Mouse (Mus musculus): ENCODE measurements around the gene Gm2000. TPM values are rescaled to one million over a fixed set of nuclear protein-coding genes. Genes with fewer than 3 reads are reported as not detected.
"Not testable (repeated sequence)": the region's sequence is repeated elsewhere in the genome, so short reads cannot be mapped to it uniquely, and the experiment has no call there.

The Gm2000 gene
- total and polyA plus RNA-seq, 3 experiments, result 475 to 2,494 (median 1,655) TPM

DNA sequence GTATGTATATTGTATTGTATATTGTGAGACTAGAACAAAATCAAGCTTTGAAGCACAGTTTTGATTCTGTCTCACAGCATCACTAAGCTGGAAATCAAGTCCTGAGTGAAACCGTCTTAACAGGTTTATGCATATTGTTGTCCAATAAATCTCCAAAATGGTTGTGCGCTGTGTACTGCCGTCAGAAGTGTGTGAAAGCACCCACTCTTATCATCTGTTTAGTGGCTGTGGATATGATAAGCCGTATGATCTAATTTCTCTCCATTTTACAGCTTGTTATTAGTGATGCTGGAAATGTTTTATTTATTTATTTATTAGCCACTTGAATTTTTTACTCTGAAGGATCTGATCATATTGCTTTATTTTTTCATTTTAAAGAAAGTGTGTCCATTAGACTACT is 20.4 kb downstream of the Gm2000 start:
- Histone ChIP-seq H3K9me3 (replicated peaks; ENCODE audit: low read length) (peaks cover 4% of the 10 kb centered on the region), H3K4me1 (ENCODE audit: control insufficient read depth in 1 of 2, insufficient read depth in 2 of 2) (no peaks in the 10 kb centered on the region), H3K27me3 (replicated peaks) (no peaks in the 10 kb centered on the region), H3K4me2 (ENCODE audit: insufficient read depth, low read depth, poor library complexity, severe bottlenecking) (no peak overlapping the region), H3K27ac (ENCODE audit: insufficient read depth, low read depth) (no peak overlapping the region), H3K79me2 (replicated peaks; ENCODE audit: control insufficient read depth, extremely low read depth, insufficient read depth, poor library complexity, severe bottlenecking) (no peaks in the 10 kb centered on the region), H3K9ac (ENCODE audit: insufficient read depth, low read depth) (no peak overlapping the region), H3K36me3 (replicated peaks in 1 of 2; ENCODE audit: control insufficient read depth in 1 of 2, insufficient read depth in 1 of 2, low read length in 1 of 2) (no peaks in the 10 kb centered on the region), H3K4me3 (replicated peaks in 1 of 3; ENCODE audit: low read depth in 2 of 3, low read length in 2 of 3, poor library complexity in 1 of 3) (no peak overlapping the region)
- TF ChIP-seq ZNF384 (IDR thresholded peaks at IDR 0.05; ENCODE audit: low read depth, low read length) (no peak), MAZ (IDR thresholded peaks at IDR 0.05; ENCODE audit: low read depth, low read length) (no peak), CTCF (conservative IDR thresholded peaks at IDR 0.05 in 1 of 2, IDR thresholded peaks at IDR 0.05 in 1 of 2; ENCODE audit: low read depth in 2 of 2, low read length in 2 of 2) (no peak), ETS1 (conservative IDR thresholded peaks at IDR 0.05; ENCODE audit: low read depth, low read length) (no peak), MXI1 (IDR thresholded peaks at IDR 0.05; ENCODE audit: low read depth, low read length) (no peak), USF2 (conservative IDR thresholded peaks at IDR 0.05; ENCODE audit: low read depth, low read length) (no peak), GABPA (IDR thresholded peaks at IDR 0.05; ENCODE audit: insufficient replicate concordance, low read depth, low read length) (no peak), KAT2A (IDR thresholded peaks at IDR 0.05; ENCODE audit: insufficient replicate concordance, low read length) (no peak), ELF1 (IDR thresholded peaks at IDR 0.05; ENCODE audit: low read depth, low read length) (no peak)
- dilution Hi-C loops (cut with MboI; ENCODE audit: extremely low pct_ligation_motif_present, extremely low pct_unique_long_range_greater_than_20kb, low sequenced_read_pairs) (no loop called here), in situ Hi-C loops (cut with MboI; ENCODE audit: low pct_ligation_motif_present, low pct_unique_long_range_greater_than_20kb, low sequenced_read_pairs) (no loop called here)
- DNase-seq (ENCODE audit: extremely low read depth), result no peak

DNA sequence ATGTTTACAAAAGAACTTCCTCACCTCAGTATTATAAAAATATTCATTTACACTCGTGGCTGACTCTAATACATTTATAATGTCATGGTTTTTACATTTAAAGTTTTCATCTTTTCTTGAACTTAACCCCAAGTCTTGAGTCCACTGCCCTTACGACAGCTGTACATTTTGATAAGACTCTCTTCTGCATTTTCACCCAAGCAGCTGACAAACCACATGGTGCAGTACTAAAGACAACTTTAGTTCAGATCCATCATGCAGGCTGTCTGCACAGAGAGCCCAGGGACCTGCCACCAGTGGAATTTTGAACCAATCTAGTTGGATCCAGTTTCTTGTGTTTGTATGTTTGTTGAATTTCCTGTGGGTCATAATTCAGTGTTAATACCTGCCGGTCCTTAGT is 21.0 kb downstream of the Gm2000 start:
- Histone ChIP-seq H3K27me3 (replicated peaks) (no peaks in the 10 kb centered on the region), H3K27ac (ENCODE audit: insufficient read depth, low read depth) (no peak overlapping the region), H3K4me2 (ENCODE audit: insufficient read depth, low read depth, poor library complexity, severe bottlenecking) (no peak overlapping the region), H3K9me3 (replicated peaks; ENCODE audit: low read length) (peaks cover 3% of the 10 kb centered on the region), H3K36me3 (replicated peaks in 1 of 2; ENCODE audit: control insufficient read depth in 1 of 2, insufficient read depth in 1 of 2, low read length in 1 of 2) (no peaks in the 10 kb centered on the region), H3K79me2 (replicated peaks; ENCODE audit: control insufficient read depth, extremely low read depth, insufficient read depth, poor library complexity, severe bottlenecking) (no peaks in the 10 kb centered on the region), H3K4me1 (ENCODE audit: control insufficient read depth in 1 of 2, insufficient read depth in 2 of 2) (no peaks in the 10 kb centered on the region), H3K4me3 (replicated peaks in 1 of 3; ENCODE audit: low read depth in 2 of 3, low read length in 2 of 3, poor library complexity in 1 of 3) (no peak overlapping the region), H3K9ac (ENCODE audit: insufficient read depth, low read depth) (no peak overlapping the region)
- in situ Hi-C loops (cut with MboI; ENCODE audit: low pct_ligation_motif_present, low pct_unique_long_range_greater_than_20kb, low sequenced_read_pairs) (no loop called here), dilution Hi-C loops (cut with MboI; ENCODE audit: extremely low pct_ligation_motif_present, extremely low pct_unique_long_range_greater_than_20kb, low sequenced_read_pairs) (no loop called here)
- TF ChIP-seq JUND (conservative IDR thresholded peaks at IDR 0.05; ENCODE audit: low read depth, low read length) (no peak), RCOR1 (conservative IDR thresholded peaks at IDR 0.05; ENCODE audit: low read depth, low read length) (no peak), MAZ (IDR thresholded peaks at IDR 0.05; ENCODE audit: low read depth, low read length) (no peak), CHD1 (IDR thresholded peaks at IDR 0.05; ENCODE audit: low read depth, low read length) (no peak)
- DNase-seq (ENCODE audit: extremely low read depth), result no peak

DNA sequence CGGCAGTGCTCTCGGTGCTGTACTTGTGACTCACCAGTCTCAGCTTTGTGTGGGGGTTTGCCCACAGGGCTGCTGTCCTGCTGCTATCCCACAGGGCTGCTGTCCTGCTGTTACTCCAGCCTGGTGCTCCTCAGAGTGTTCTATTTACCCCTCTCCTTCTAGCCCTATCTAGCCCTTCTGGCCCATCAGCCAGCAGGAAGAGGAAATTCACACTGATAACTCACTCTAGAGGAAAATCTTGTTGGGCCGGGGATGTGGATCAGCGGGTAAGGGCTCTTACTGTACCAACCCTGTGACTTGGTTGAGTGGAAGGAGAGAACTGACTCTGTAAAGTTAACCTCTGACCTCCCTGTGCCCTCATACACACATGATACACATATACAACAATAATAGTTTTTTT is 27.3 kb downstream of the Gm2000 start:
- in situ Hi-C loops (cut with MboI; ENCODE audit: low pct_ligation_motif_present, low pct_unique_long_range_greater_than_20kb, low sequenced_read_pairs), result no loop called here
- Histone ChIP-seq H3K4me3 (replicated peaks in 1 of 3; ENCODE audit: low read depth in 2 of 3, low read length in 2 of 3, poor library complexity in 1 of 3) (no peak overlapping the region), H3K36me3 (replicated peaks in 1 of 2; ENCODE audit: control insufficient read depth in 1 of 2, insufficient read depth in 1 of 2, low read length in 1 of 2) (no peaks in the 10 kb centered on the region), H3K9me3 (replicated peaks; ENCODE audit: low read length) (no peaks in the 10 kb centered on the region), H3K9ac (ENCODE audit: insufficient read depth, low read depth) (no peak overlapping the region), H3K4me2 (ENCODE audit: insufficient read depth, low read depth, poor library complexity, severe bottlenecking) (no peak overlapping the region), H3K4me1 (ENCODE audit: control insufficient read depth in 1 of 2, insufficient read depth in 2 of 2) (no peaks in the 10 kb centered on the region), H3K27ac (ENCODE audit: insufficient read depth, low read depth) (no peak overlapping the region), H3K79me2 (replicated peaks; ENCODE audit: control insufficient read depth, extremely low read depth, insufficient read depth, poor library complexity, severe bottlenecking) (no peaks in the 10 kb centered on the region), H3K27me3 (replicated peaks) (no peaks in the 10 kb centered on the region)
- TF ChIP-seq EP300 (IDR thresholded peaks at IDR 0.05; ENCODE audit: low read length) (no peak), USF1 (IDR thresholded peaks at IDR 0.05; ENCODE audit: low read depth, low read length) (no peak), ZNF384 (IDR thresholded peaks at IDR 0.05; ENCODE audit: low read depth, low read length) (no peak), POLR2A (IDR thresholded peaks at IDR 0.05; ENCODE audit: low read depth, low read length) (no peak), USF2 (conservative IDR thresholded peaks at IDR 0.05; ENCODE audit: low read depth, low read length) (no peak), MAZ (IDR thresholded peaks at IDR 0.05; ENCODE audit: low read depth, low read length) (no peak), E2F4 (IDR thresholded peaks at IDR 0.05; ENCODE audit: insufficient replicate concordance, low read depth, low read length) (no peak), GABPA (IDR thresholded peaks at IDR 0.05; ENCODE audit: insufficient replicate concordance, low read depth, low read length) (no peak), RCOR1 (conservative IDR thresholded peaks at IDR 0.05; ENCODE audit: low read depth, low read length) (no peak), MYC (IDR thresholded peaks at IDR 0.05; ENCODE audit: low read depth, low read length) (no peak), POLR2AphosphoS2 (IDR thresholded peaks at IDR 0.05; ENCODE audit: low read depth, low read length) (no peak)
- dilution Hi-C loops (cut with MboI; ENCODE audit: extremely low pct_ligation_motif_present, extremely low pct_unique_long_range_greater_than_20kb, low sequenced_read_pairs), result no loop called here
- DNase-seq (ENCODE audit: extremely low read depth), result no peak

DNA sequence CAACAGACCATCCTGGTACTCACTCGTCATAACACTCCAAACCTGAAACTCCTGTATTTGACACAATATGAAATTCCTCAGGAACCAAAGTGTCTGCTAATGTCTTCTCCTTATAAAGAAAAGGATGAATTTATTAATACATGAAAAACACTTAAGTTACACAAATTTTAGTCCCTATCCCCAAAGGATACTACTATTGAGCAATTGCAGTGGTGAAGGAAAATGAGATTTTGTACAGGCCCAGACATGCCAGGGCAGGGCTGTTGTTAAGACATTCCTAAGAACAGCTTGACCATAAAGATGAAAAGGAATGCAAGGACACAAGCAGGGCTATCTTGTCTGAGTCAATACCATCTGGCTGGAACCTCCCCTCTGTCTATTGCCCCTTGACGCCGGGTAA is 34.3 kb downstream of the Gm2000 start:
- H3K4me3 ChIP-seq (replicated peaks in 1 of 3; ENCODE audit: low read depth in 2 of 3, low read length in 2 of 3, poor library complexity in 1 of 3); H3K27ac ChIP-seq (ENCODE audit: insufficient read depth, low read depth); H3K4me1 ChIP-seq (ENCODE audit: control insufficient read depth in 1 of 2, insufficient read depth in 2 of 2); H3K27me3 ChIP-seq (replicated peaks); H3K4me2 ChIP-seq (ENCODE audit: insufficient read depth, low read depth, poor library complexity, severe bottlenecking); H3K9ac ChIP-seq (ENCODE audit: insufficient read depth, low read depth); dilution Hi-C loops (cut with MboI; ENCODE audit: extremely low pct_ligation_motif_present, extremely low pct_unique_long_range_greater_than_20kb, low sequenced_read_pairs); DNase-seq (ENCODE audit: extremely low read depth); H3K36me3 ChIP-seq (replicated peaks in 1 of 2; ENCODE audit: control insufficient read depth in 1 of 2, insufficient read depth in 1 of 2, low read length in 1 of 2); H3K79me2 ChIP-seq (replicated peaks; ENCODE audit: control insufficient read depth, extremely low read depth, insufficient read depth, poor library complexity, severe bottlenecking); H3K9me3 ChIP-seq (replicated peaks; ENCODE audit: low read length): not testable (repeated sequence)
- in situ Hi-C loops (cut with MboI; ENCODE audit: low pct_ligation_motif_present, low pct_unique_long_range_greater_than_20kb, low sequenced_read_pairs), result loop anchor here (25.0 kb wide), 1 partner anchor 237 kb away; no protein-coding TSS in a partner anchor

All from CH12.LX (cell line).